Mouse (Mus musculus) hindbrain, embryonic 16.5 days (tissue): Measurements from ENCODE around the gene Ppp1r37. TPM values are rescaled to one million over a fixed set of nuclear protein-coding genes. Genes with fewer than 3 reads are reported as not detected.

Source experiments
- ATAC-seq: fragments of 200-750 bp; cut with Nextera tagmentation; 2 replicates; pipeline ENCODE4 v1.8.0; 2017; ENCODE audit warnings: moderate TSS enrichment, moderate library complexity
- H3K27ac ChIP-seq: fragments of 300-500 bp; sonication (generic); 2 replicates; pipeline ENCODE4 v1.5.1; 2014; ENCODE audit warnings: low read depth, mild to moderate bottlenecking, control low read depth, low read length, moderate library complexity
- H3K27me3 ChIP-seq: fragments of 300-500 bp; sonication (generic); replicated peaks from 2 replicates; pipeline ENCODE4 v1.6.1; 2014; ENCODE audit warnings: low read length; ENCODE audit not compliant: control insufficient read depth, insufficient read depth
- H3K36me3 ChIP-seq: fragments of 300-500 bp; sonication (generic); 2 replicates; pipeline ENCODE4 v1.6.1; 2014; ENCODE audit warnings: mild to moderate bottlenecking, low read length, moderate library complexity, mixed read lengths; ENCODE audit not compliant: control insufficient read depth, insufficient read depth
- H3K4me1 ChIP-seq: fragments of 300-500 bp; sonication (generic); 2 replicates; pipeline ENCODE4 v1.6.1; 2014; ENCODE audit warnings: low read depth, low read length; ENCODE audit not compliant: control insufficient read depth, insufficient read depth
- H3K4me2 ChIP-seq: fragments of 300-500 bp; sonication (generic); 2 replicates; pipeline ENCODE4 v1.6.1; 2014; ENCODE audit warnings: mild to moderate bottlenecking, low read length, control low read depth, moderate library complexity
- H3K4me3 ChIP-seq: fragments of 300-500 bp; sonication (generic); 2 replicates; pipeline ENCODE4 v1.5.1; 2014; ENCODE audit warnings: mild to moderate bottlenecking, low read length, control low read depth, moderate library complexity
- H3K9ac ChIP-seq: fragments of 300-500 bp; sonication (generic); 2 replicates; pipeline ENCODE4 v1.6.1; 2014; ENCODE audit warnings: low read depth, mild to moderate bottlenecking, control low read depth, low read length, moderate library complexity
- H3K9me3 ChIP-seq: fragments of 300-500 bp; sonication (generic); 2 replicates; pipeline ENCODE4 v1.6.1; 2014; ENCODE audit warnings: mild to moderate bottlenecking, low read length, moderate library complexity; ENCODE audit not compliant: control insufficient read depth
- WGBS: fragments of 180-500 bp; shearing (Covaris S2); extraction: QIAGEN DNeasy Blood & Tissue Kit; methylation state at CpG from one replicate; pipeline ENCODE4 v1.1.7; 2014; 5-methylcytosine and 5-hydroxymethylcytosine counted together
- polyA plus RNA-seq: library from polyadenylated mRNA; unstranded; fragments of >200 nt; fragmentation: Nextera tagmentation; extraction: Ambion mirVana; gene quantifications from 2 replicates; pipeline ENCODE4 v1.2.1, GENCODE M21; 2015

Gene Ppp1r37
- polyA plus RNA-seq, 1 experiment from 2014 or later, result 37.7 TPM

DNA sequence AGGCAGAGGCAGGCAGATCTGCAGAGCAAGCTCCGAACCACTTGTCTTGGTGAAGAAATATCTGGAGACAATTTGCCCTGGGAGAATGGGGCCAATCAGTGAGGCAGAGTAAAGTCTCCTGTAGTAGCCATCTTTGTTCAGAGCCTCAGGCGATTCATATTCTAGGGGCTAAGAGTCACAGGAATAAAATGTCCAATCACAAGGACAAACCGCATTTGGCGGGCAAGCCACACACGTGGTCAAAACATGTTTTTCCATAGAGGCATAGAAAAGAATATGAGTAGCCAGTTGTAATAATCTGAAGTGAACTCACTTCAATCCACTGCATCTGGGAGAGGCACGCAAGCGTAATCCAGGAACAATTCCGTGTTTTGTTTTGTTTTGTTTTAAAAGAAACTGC, 79.6 kb downstream of the Ppp1r37 start:
- ATAC-seq, result no peak
- no peak overlapping the region for H3K27ac ChIP-seq
- no peaks in the 10 kb centered on the region for H3K9me3 ChIP-seq
- H3K4me3 ChIP-seq, result no peak overlapping the region
- no peaks in the 10 kb centered on the region for H3K36me3 ChIP-seq
- no peak overlapping the region for H3K4me2 ChIP-seq
- no peaks in the 10 kb centered on the region for H3K4me1 ChIP-seq
- H3K27me3 ChIP-seq, result peaks cover 7% of the 10 kb centered on the region
- 84% methylated on average over 8 of the region's 8 CpGs for WGBS
- no peak overlapping the region for H3K9ac ChIP-seq

Other genes with a start within 250 kb of the Ppp1r37 start
- 80.6 and 87.2 TPM in 2 replicates for gene Ercc1, start 218.3 kb downstream of the Ppp1r37 start, polyA plus RNA-seq
- gene Cd3eap, start 203.6 kb downstream of the Ppp1r37 start, polyA plus RNA-seq, result 23.1 and 23.6 TPM in 2 replicates
- 1.5 and 1.9 TPM in 2 replicates for gene Ppp1r13l, start 203.3 kb downstream of the Ppp1r37 start, polyA plus RNA-seq
- 22.6 and 25.1 TPM in 2 replicates for gene Ercc2, start 181.1 kb downstream of the Ppp1r37 start, polyA plus RNA-seq
- 2.2 and 2.5 TPM in 2 replicates for gene Klc3, start 159.0 kb downstream of the Ppp1r37 start, polyA plus RNA-seq
- gene Ckm, start 158.3 kb downstream of the Ppp1r37 start, polyA plus RNA-seq, result 0.64 and 47.3 TPM in 2 replicates
- 13.5 and 15.9 TPM in 2 replicates for gene Mark4, start 104.3 kb downstream of the Ppp1r37 start, polyA plus RNA-seq
- 0.97 and 1.5 TPM in 2 replicates for gene Exoc3l2, start 99.7 kb downstream of the Ppp1r37 start, polyA plus RNA-seq
- gene Bloc1s3, start 54.7 kb downstream of the Ppp1r37 start, polyA plus RNA-seq, result 3.5 and 4.2 TPM in 2 replicates
- 36.3 and 37.1 TPM in 2 replicates for gene Trappc6a, start 54.7 kb downstream of the Ppp1r37 start, polyA plus RNA-seq
- 0.99 and 2.3 TPM in 2 replicates for gene Nkpd1, start 45.2 kb downstream of the Ppp1r37 start, polyA plus RNA-seq
- 0.20 and 0.46 TPM in 2 replicates for gene Zfp296, start 14.2 kb upstream of the Ppp1r37 start, polyA plus RNA-seq
- 147 and 162 TPM in 2 replicates for gene Gemin7, start 14.5 kb upstream of the Ppp1r37 start, polyA plus RNA-seq
- gene Clasrp, start 41.4 kb upstream of the Ppp1r37 start, polyA plus RNA-seq, result 54.1 and 54.4 TPM in 2 replicates
- gene Relb, start 66.4 kb upstream of the Ppp1r37 start, polyA plus RNA-seq, result 6.7 and 6.9 TPM in 2 replicates
- gene Clptm1, start 102.0 kb upstream of the Ppp1r37 start, polyA plus RNA-seq, result 138 and 140 TPM in 2 replicates
- not detected in 2 replicates for gene Apoc2, start 114.9 kb upstream of the Ppp1r37 start, polyA plus RNA-seq
- gene Gm44805, start 118.3 kb upstream of the Ppp1r37 start, polyA plus RNA-seq, result not detected in 2 replicates
- gene Apoc4, start 118.4 kb upstream of the Ppp1r37 start, polyA plus RNA-seq, result not detected in 2 replicates
- 1.4 and 3.1 TPM in 2 replicates for gene Apoc1, start 129.6 kb upstream of the Ppp1r37 start, polyA plus RNA-seq
- gene Apoe, start 136.1 kb upstream of the Ppp1r37 start, polyA plus RNA-seq, result 849 and 1,414 TPM in 2 replicates
- 134 and 135 TPM in 2 replicates for gene Tomm40, start 152.4 kb upstream of the Ppp1r37 start, polyA plus RNA-seq
- 57.7 and 59.7 TPM in 2 replicates for gene Nectin2, start 187.4 kb upstream of the Ppp1r37 start, polyA plus RNA-seq
- 24.4 and 24.6 TPM in 2 replicates for gene Bcam, start 207.9 kb upstream of the Ppp1r37 start, polyA plus RNA-seq
- gene Cblc, start 233.7 kb upstream of the Ppp1r37 start, polyA plus RNA-seq, result 0.34 and 0.41 TPM in 2 replicates